Mouse (Mus musculus) activated CD4-positive, CD25-positive, alpha-beta regulatory T cell, adult 4 months (primary cell): ENCODE data around the gene Capza1. TPM values are rescaled to one million over a fixed set of nuclear protein-coding genes. Genes with fewer than 3 reads are reported as not detected.
"Not testable (repeated sequence)": the region's sequence is repeated elsewhere in the genome, so short reads cannot be mapped to it uniquely, and the experiment has no call there.

Experiments used
- ATAC-seq: one replicate; pipeline ENCODE4 v1.8.0; 2017
- polyA plus RNA-seq, 2 experiments: library from polyadenylated mRNA; unstranded; fragments of 100-300 nt; shearing (Covaris generic); gene quantifications; one replicate each; pipeline ENCODE4 v1.2.1; 2017

The Capza1 gene
- 100 to 1,000 TPM; 321 to 578 TPM for polyA plus RNA-seq

GRCm38 (mm10) chr3:104863786-104864650, at the start of gene Capza1, which contains the start of gene St7l:
TSS of gene Capza1 (minus strand) at chr3:104864505.
TSS of gene St7l (plus strand) at chr3:104864005.
- peak; percentile 81 for ATAC-seq

- ATAC-seq = no peak
These were observed 44.9 kb upstream of the Capza1 start for GRCm38 (mm10) chr3:104909195-104909594.

- ATAC-seq = no peak
These were observed 41.7 kb upstream of the Capza1 start for GRCm38 (mm10) chr3:104906007-104906406.

- no peak for ATAC-seq
These were observed 41.1 kb upstream of the Capza1 start for GRCm38 (mm10) chr3:104905389-104905788.

- ATAC-seq = no peak
These were observed 36.8 kb upstream of the Capza1 start for GRCm38 (mm10) chr3:104901154-104901553.

GRCm38 (mm10) chr3:104896141-104896540, 31.8 kb upstream of the Capza1 start:
- ATAC-seq = no peak

GRCm38 (mm10) chr3:104888585-104888984, 24.3 kb upstream of the Capza1 start:
- ATAC-seq = no peak

GRCm38 (mm10) chr3:104869611-104870010, 5.3 kb upstream of the Capza1 start:
- no peak for ATAC-seq

- ATAC-seq = not testable (repeated sequence)
These were observed 2.4 kb upstream of the Capza1 start for GRCm38 (mm10) chr3:104866674-104867073.

GRCm38 (mm10) chr3:104865341-104865788, 1.1 kb upstream of the Capza1 start:
- ATAC-seq = peak; percentile 7

GRCm38 (mm10) chr3:104864651-104865340, 491 bp upstream of the Capza1 start:
- peak; percentile 53 for ATAC-seq

GRCm38 (mm10) chr3:104858560-104858959, 5.7 kb downstream of the Capza1 start:
- no peak for ATAC-seq

- peak; percentile 87 for ATAC-seq
These were observed 8.2 kb downstream of the Capza1 start for GRCm38 (mm10) chr3:104856106-104856505.

- ATAC-seq = no peak
These were observed 9.4 kb downstream of the Capza1 start for GRCm38 (mm10) chr3:104854866-104855265.

- ATAC-seq = no peak
These were observed 9.8 kb downstream of the Capza1 start for GRCm38 (mm10) chr3:104854465-104854864.

- no peak for ATAC-seq
These were observed 17.7 kb downstream of the Capza1 start for GRCm38 (mm10) chr3:104846601-104847000.

- ATAC-seq = no peak
These were observed 23.3 kb downstream of the Capza1 start for GRCm38 (mm10) chr3:104841049-104841448.

GRCm38 (mm10) chr3:104835797-104836196, 28.5 kb downstream of the Capza1 start:
- no peak for ATAC-seq

GRCm38 (mm10) chr3:104822413-104822812, 41.9 kb downstream of the Capza1 start:
- ATAC-seq = no peak

GRCm38 (mm10) chr3:104820426-104820825, 43.9 kb downstream of the Capza1 start:
- no peak for ATAC-seq

GRCm38 (mm10) chr3:104818749-104819134, 45.6 kb downstream of the Capza1 start:
- no peak for ATAC-seq

GRCm38 (mm10) chr3:104817991-104818748, 46.1 kb downstream of the Capza1 start, which contains the start of gene Mov10:
TSS of gene Mov10 (minus strand) at chr3:104818563.
- ATAC-seq = peak; percentile 73
